Mouse (Mus musculus) common myeloid progenitor, adult 5-6 weeks (primary cell): Measurements from ENCODE around the gene Map3k20. TPM values are rescaled to one million over a fixed set of nuclear protein-coding genes. Genes with fewer than 3 reads are reported as not detected.

Experiments
- ATAC-seq: replicated peaks from 2 replicates; pipeline ENCODE4 v1.8.0; 2016; ENCODE audit warnings: low read depth, mild to moderate bottlenecking, moderate TSS enrichment, inconsistent platforms; ENCODE audit not compliant: poor library complexity, severe bottlenecking
- total RNA-seq: library from RNA; stranded (forward); fragments of 200-1000, 187-1606 nt; gene quantifications from 2 replicates; pipeline ENCODE4 v1.2.3, GENCODE M21; 2017

Map3k20 gene
- 49.6 and 66.9 TPM in 2 replicates for total RNA-seq

DNA sequence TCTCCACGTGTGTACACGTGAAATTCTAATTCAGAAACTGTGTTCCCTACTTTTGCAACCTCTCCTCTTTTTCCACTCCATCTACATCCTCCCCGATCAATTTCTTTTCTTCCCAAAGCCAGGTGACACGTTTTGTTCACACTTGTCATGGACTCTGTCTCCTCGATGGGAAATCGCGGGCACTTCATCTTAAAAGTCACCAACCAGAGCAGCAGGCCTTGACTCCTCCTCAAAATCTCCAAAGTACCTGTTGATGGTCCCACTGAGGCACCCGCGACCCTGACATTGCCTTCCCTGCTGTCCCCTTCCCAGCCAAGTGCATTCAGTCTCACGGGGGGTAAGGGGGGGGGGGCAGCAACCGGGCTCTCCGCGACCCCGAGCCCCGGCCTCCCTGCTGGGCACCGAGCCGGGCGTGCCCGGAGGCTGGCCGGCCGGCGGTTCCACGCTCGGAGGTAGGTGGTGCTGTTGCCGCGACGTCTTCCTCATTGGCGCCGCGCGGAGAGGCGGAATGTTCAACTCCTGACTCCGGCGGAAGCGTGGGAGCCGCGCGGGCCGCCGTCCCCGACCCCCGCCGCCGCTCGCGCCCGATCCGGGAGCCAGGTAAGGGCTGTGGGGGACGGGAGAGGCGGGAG is at the start of gene Map3k20:
Gene Map3k20 (plus strand): TSS at position 382 of the 632 bp plus-strand sequence.
- peak; percentile 76 for ATAC-seq

DNA sequence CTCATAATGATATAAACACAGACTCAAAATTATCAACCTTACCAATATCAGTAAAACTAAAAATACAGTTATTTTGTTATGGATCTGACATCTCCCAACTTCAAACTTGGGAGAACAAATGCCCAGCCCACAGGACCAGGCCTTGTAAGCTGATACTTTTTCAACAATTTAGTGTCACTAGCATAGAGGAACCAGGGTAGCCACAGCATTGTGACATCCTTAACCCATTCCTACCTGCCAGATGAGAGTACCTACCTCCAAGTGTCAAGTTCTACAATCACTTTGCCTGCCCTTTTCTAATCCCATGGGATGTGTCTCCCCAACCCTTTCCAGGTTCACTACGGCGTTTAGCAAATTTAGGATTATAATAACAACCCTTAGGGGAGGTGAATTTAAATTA is 47.0 kb upstream of the Map3k20 start:
- no peak for ATAC-seq

DNA sequence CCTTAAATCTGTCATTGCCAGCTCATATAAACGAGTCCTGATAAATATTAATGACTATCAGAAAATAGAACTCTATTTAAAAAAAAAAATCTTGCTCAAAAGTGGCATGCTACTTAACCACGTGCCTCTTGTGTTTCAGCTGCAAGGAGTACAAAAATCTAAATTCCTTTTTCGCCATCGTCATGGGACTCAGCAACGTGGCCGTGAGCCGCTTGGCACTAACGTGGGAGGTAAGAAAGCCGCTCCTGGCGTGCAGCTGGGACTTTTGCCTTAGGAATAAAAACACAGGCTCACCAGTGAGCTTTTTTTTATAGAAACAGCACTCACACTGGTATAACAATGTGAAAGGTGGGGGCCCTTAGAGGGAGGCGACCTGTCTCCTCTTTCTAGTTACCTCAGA is 46.5 kb upstream of the Map3k20 start:
- ATAC-seq = no peak

DNA sequence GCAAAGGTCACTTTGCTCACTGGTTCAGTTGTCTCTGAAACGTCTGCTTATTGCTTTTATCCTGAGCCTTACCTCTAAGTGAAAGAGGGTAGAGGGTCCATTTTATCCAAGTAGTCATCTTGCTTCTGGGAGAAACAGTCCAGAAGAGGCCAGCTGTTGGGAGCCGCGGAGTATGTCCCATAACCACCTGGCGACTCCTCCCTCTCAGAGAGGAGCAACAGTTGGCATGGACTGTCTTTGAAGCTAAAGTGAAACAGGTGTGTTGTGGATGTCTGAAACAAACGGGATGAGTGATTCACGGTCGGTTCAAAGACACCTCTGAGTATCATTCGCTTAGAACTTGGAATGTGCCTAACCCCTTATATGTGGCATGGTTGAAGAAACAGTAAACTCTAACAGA is 46.0 kb upstream of the Map3k20 start:
- ATAC-seq = no peak

DNA sequence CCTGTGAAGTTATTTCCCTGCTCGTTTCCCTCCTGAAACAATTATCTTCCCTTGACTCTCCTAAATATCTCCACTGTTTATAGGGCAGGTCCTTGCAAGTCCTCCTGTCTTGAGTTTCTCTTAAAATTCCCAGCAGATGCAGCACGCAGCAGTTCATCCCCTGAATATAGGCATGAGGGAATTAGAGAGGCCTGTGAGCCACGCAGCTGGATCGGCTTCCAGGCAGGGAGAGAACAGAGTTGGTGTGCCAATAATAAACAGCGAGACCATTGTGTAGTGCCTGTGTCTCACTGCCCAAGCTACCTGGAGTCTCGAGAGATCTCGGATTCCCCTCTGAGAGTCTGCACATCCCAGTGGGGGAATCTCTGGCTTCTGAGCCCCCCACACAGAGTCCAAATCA is 45.4 kb upstream of the Map3k20 start:
- no peak for ATAC-seq

DNA sequence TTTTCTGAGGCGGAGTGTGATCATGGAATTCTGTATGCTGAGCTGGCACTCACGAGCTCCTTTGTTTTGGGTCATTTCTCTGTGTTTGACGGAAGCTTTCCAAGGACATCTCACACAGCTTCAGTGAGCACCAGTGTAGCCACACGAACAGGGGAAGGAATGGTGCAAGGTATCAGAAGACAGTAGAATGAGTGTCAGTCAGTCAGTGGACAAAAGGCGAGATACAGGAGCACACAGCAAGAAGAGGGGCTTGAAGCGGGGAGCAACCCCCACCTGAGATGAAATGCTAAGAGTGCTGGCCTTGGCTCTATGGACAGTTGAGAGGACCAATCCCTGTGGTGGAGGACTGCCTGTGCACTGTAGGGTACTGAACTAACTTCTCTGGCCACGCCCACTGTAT is 44.7 kb upstream of the Map3k20 start:
- ATAC-seq = no peak

DNA sequence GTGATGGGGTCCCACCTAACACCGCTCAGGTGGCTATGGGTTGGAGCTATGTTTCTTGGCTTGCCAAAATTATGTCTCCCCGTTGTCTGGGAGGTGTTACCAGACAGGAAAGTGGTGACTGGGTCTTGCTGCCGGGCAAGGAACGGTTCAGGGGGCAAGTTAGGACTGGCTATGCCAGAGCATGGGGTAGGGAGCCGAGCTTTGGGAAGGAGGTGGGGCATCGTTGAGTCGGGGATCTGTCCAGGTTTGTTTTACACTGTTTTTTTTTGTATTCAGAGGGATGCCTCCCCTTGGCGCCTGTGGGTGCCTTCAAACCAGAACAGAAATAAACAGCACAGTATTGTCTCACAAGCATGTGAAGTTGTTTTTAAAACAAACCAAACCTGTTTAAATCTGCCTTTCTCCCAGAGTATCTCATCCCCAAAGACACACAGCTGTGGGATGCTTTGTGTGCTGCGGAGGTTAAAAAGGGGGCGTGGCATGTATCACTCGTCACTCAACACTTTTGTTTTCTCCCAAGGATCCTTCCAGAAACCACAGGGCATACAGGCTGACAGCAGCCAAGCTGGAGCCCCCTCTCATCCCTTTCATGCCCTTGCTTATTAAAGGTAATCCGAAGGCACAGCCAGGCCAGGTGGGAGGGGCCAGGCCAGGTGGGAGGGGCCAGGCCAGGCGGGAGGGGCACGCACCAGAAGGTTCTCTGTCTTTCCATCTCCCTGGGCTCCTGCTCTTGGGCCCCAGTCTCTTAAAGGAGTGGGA is 43.5 kb upstream of the Map3k20 start:
- no peak for ATAC-seq

DNA sequence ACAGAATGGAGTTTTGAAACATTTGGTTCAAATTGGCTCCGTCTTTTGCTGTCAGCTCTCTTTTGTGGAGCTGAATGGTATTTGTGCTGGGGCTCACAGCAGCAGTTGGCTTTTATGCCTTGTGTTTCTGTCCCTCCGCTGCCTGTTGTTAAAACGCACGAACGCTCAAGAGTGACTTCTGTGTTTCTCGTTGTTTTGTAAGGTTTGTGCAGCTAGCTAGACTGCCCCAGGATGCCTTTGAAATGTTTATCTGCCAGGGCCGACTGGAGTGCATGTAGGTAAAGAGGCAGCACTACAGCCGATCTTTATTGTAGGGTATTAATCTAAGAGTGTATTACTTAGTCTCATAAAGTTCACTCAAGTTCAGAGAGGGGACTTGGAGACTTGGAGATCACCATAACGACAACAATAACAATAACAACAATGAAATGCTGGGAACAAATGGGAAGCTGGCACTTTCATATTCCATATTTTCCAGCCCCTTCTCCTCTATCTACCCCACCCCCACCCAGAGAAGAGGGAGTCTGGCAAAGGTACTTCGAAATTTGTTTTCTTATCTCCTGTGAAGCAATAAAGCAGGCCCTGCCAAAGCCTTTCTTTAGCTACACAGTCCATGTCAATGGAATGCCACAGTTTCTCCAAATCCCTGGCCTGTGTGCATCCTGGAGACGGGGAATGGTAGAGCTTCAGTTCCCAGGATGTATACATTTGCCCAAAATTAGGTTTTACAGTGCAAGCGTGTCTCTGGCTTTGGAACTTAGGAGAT is 42.3 kb upstream of the Map3k20 start:
- no peak for ATAC-seq

DNA sequence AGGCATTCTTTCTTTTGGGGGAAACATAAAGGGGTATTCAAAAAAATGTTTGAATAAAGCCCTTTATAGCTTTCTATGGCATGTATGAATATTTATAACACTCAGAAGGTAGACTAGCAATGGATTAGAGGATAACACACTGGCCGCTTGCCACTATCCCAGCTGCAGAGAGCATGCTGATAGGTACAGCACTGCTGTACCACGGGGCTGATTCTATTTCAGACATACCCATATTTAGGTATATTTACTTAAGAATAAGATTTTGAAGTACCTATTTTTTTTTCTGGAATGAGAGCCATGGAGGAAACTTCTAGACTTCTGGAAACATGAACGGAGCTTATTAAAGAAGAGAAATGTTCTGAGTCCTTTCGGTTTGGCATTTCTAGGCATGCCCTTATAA is 39.8 kb upstream of the Map3k20 start:
- ATAC-seq = no peak

DNA sequence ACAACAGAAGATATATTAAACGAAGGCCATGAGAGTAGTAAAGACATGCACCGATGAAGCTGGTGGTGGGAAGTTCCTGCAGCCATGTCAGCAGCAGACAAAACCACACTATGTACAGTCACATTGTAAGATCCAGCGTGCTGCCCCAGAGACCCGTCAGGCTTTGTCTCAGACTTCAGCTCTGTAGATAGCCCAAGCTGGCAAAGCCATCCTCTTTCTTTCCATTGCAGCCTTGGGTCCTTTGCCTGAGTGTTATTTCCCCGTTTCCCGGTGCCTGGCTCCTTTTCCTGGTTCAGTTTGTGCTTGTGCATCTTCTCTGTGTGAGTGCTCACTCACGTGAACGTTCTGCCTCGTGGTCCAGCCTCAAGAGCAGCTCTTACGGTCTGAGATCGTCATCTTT is 39.1 kb upstream of the Map3k20 start:
- no peak for ATAC-seq

DNA sequence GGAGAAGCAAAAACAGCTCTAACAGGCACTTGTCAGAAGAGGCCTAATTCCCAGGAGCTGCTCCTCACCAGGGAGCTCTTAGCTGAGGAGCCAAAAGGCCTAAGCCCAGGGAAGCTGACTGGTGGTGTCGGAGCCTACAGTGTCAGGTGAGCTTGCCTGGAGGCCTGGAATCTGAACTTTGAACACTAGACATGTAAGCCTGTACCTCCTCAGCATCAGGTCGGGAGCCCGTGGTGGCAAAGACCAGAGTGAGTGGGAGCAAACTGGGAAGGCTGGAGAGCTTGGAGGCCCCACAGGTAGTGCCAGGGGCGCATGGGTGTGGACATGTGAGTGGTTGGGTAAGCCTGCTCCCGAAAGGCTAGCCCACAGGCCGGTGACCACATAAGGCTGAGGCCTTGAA is 37.6 kb upstream of the Map3k20 start:
- no peak for ATAC-seq

DNA sequence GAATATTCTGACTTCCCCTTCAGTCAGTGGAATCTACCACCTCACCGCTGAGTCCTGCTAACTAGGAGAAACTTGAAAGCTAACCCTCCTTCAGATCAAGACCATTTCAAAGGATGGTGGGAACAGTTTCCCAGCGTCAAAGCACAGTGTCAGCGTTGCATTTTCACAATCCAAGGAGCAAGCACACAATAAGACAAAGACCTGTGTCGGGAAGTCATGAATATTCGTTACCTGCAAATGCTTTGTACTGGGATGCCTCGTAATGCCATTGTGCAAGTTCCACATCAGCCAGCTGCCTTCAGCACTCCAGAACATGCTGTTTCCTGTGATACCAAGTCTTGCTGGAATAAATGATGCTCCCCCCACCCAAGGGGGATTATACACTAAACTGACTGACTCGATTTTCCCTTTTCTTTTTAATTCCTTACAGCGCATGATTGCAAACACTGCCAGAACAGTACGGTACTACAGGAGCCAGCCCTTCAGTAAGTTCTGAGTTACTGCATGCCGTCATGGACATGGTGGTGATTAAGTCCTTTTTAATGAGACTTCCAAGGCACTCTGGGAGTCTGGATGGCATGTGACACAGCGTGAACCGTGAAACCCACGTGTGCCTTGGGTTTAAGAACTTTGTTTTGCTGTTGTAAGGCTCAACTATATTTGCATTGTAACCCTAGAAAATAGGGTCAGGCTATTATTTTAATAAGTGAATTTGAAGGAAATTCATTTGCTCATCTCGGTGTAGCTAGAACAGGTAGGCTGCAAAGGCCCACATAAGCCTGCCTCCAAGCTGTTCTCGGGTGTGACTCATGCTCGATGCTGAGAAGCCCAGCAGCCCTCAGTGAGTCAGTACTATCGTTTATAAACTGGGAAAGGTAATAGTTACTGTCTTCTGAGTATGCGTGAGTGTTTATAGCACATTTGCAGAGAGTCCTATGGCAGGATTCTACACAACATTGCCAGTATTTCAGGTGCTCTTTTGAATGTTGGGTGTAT is 32.6 kb upstream of the Map3k20 start:
- no peak for ATAC-seq

DNA sequence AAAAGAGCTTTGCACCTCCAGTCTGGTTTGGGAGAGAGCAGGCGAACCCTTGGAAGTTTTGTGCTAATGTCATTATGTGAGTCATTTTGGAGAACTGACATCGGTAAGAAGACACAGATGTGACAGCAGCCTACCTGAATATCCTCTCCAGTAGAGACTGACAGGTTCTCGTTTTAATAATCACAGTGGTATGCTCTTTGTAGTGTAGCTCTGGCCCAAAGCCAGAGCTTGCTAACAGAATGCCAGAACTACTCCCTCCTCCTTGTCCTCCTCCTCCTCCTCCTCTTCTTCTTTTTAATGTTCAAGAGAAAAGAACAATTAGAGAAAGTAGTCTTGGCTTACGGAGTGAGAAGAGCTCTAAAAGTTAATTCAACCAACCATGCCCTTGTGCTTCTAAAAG is 31.6 kb upstream of the Map3k20 start:
- no peak for ATAC-seq

DNA sequence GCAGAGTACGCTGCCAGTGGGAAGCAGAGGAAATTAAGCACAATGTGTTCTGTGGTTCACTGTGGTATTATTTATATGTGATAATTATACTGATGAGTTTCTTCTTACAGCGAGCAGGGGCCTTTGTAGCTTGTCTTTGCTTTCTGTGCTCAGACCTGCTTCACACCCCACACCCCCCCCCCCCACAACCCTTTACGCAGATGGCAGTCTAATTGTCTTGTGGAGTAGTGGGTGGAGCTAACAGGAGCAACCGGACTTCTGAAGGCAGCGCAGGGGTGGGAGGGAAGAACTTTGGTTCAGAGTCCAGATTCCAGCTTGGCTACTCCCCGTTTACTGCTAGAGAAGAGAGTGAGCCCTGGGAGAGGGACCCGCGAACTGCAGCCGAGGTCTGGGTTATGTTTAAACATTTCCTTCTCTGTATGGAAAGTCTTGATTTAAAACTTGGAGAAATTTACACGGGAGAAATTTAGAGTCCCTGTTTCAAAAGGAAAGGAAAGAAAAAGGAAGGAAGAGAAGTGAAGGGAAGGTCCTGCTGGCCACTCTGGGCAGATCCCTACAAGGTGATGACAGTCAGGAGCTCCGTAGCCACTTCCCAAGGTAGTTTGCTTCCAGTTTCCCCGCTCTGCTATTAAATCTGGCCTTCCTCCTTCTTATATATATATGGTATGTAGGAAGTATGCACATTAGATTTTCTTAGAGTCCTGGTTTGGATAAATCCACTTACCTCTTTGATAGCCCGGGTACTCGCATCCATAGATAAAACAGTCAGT is 30.4 kb upstream of the Map3k20 start:
- ATAC-seq = no peak

DNA sequence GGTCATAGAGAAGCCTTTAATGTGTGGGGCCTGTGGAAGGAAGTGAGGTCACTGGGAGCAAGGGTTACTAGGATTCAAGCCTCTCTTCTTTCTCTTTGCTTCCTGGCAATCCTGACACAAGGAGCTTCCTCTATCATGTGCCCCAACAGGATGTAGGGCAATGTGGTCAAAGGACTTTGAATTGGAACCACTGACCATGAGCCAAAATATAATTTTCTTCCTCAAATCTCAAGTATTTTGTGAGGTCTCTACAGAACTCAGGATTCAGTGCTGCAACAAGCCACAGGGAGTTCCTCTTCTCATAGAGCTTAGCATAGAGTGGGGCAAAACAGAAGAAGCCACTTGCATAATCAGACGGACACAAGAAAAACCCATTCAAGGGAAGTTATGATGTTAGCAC is 24.7 kb upstream of the Map3k20 start:
- ATAC-seq = peak; percentile 78

DNA sequence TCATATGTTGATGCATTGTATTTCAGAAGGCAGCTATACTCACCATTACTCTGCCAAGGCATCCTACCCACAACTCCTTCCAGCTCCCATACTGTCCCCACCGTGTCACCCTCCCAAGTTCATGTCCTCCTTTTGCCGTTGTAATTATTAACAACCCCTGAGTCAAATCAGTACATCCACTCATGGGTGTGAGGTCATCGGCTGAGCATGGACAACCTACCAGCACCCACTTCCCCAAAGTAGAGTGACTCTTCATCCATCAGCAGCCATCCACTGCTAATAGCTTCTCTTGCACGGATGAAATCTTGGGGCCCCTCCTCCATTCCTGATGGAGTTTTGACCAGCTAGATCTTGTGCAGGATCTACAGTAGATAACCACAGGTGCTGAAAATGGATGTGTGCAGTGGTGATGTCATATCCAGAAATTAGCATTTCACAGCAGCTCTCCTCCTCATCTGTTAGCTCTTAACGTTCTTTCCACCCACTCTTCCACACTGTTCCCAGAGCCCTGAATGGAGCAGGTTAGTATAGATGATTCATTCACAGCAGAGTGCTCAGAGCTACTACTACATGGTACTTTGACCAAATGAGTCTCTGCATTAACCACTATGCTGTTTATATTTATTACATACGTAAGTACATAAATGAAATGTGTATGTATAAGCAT is 22.5 kb upstream of the Map3k20 start:
- no peak for ATAC-seq

DNA sequence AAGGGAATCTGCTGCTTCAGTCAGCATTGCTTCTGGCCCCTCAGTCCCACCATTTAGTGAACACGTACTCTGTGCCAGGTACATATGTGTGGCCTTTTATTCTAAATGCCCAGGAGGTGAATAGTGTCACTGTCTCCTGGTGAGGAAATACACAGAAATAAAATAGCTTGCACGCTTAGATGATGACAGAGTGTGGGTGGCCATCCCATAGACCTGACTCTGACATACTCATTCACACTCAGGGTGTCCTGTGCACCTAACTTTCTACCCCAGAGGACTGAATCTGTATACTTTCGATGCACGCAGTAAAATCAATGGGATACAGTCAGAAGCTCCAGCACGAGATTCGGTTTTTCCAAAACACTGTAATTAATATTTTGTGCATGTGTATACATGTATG is 18.0 kb upstream of the Map3k20 start:
- no peak for ATAC-seq

DNA sequence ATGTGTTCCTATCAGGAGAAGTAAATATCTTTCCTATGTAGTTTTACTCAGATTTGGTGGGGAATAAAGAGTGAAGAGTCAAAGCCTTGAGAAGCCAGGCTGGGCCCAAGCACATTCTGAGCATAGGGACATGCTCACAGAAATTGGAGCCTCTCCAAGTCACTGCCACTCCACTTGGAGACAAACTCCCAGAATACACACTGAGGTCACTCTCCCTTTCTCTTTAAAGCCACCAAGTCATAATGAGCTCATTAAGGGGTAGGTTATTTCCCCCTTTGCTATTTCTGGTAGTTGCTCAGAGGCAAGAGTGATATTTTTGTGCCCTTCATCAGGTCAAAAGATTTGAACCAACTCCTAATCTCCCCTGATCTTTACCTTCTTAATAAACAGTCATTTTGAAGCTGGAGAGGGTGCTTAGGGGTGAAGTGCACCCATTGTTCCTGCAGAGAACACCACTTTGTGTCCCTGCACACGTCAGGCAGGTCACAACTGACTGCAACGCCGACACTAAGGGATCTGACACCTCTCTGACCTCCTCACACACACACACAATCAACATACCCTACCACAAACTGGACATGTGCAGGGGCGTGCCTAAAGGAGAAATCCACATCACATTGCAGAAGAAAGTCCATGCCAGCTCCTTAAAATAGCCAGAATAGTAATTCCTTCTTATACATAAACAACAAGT is 15.6 kb upstream of the Map3k20 start:
- ATAC-seq = no peak
